Mouse (Mus musculus) 3T3-L1 (cell line): ENCODE data around the gene Patz1.

Experiments
- DNase-seq: peaks from one replicate; pipeline ENCODE4 v3.0.0-alpha.2; 2015; ENCODE audit warnings: low read depth, low spot score

Gene Patz1

GRCm38 (mm10) chr11:3292062-3292421, 3.4 kb downstream of the Patz1 start:
- peak; percentile 46 for DNase-seq

GRCm38 (mm10) chr11:3292711-3293249, 4.1 kb downstream of the Patz1 start:
- DNase-seq: no peak

- DNase-seq: no peak
Measured at GRCm38 (mm10) chr11:3293361-3293760, 4.7 kb downstream of the Patz1 start.

- DNase-seq: no peak
Measured at GRCm38 (mm10) chr11:3294641-3295040, 6.0 kb downstream of the Patz1 start.

- DNase-seq: no peak
Measured at GRCm38 (mm10) chr11:3296056-3296455, 7.4 kb downstream of the Patz1 start.

GRCm38 (mm10) chr11:3297871-3298812, 9.5 kb downstream of the Patz1 start:
- peak; percentile 45 for DNase-seq

GRCm38 (mm10) chr11:3298813-3299185, 10.1 kb downstream of the Patz1 start:
- DNase-seq: no peak

GRCm38 (mm10) chr11:3301075-3301474, 12.4 kb downstream of the Patz1 start:
- peak; percentile 61 for DNase-seq

- no peak for DNase-seq
Measured at GRCm38 (mm10) chr11:3302385-3302784, 13.7 kb downstream of the Patz1 start.

GRCm38 (mm10) chr11:3302792-3303191, 14.1 kb downstream of the Patz1 start:
- no peak for DNase-seq

GRCm38 (mm10) chr11:3305821-3306220, 17.1 kb downstream of the Patz1 start:
- DNase-seq: no peak

- DNase-seq: no peak
Measured at GRCm38 (mm10) chr11:3307875-3308274, 19.2 kb downstream of the Patz1 start.

- no peak for DNase-seq
Measured at GRCm38 (mm10) chr11:3309884-3310283, 21.2 kb downstream of the Patz1 start.

- no peak for DNase-seq
Measured at GRCm38 (mm10) chr11:3310789-3311585, 22.3 kb downstream of the Patz1 start.

- DNase-seq: no peak
Measured at GRCm38 (mm10) chr11:3311586-3312347, 23.1 kb downstream of the Patz1 start.

- DNase-seq: no peak
Measured at GRCm38 (mm10) chr11:3313294-3313693, 24.6 kb downstream of the Patz1 start.

- DNase-seq: peak; percentile 78
Measured at GRCm38 (mm10) chr11:3314148-3314547, 25.5 kb downstream of the Patz1 start.

GRCm38 (mm10) chr11:3318286-3318685, 29.6 kb downstream of the Patz1 start:
- DNase-seq: peak; percentile 75

- DNase-seq: no peak
Measured at GRCm38 (mm10) chr11:3328271-3328670, 39.6 kb downstream of the Patz1 start.

GRCm38 (mm10) chr11:3328806-3329775, 40.4 kb downstream of the Patz1 start:
- DNase-seq: no peak
